9 mouse cellular contexts compared by ENCODE assay signal in the genomic region with DNA sequence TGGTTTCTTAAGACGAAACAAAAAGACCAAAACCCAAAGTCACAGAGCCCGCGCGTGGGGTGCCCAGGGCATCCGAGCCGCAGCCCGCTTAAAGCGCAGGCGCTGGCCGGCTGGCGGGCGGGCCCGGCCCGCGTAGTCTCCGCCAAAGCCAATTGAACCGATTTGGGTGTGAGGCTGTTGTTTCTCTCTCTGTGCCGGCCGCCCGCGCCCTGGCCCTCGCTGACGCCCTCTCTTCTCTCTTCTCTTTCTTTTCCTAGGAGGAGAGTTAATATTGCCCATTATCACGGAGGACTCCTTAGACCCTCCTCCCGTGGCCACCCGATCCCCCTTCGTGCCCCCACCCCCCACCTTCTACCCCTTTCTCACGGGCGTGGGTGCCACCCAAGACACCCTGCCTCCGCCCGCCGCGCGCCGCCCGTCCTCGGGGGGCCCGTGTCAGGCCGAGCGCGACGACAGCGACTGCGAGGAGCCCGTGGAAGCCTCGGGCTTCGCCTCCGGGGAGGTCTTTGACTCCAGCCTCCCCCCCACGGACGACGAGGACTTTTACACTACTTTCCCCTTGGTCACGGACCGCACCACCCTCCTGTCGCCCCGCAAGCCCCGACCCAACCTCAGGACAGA. TPM values are rescaled to one million over a fixed set of nuclear protein-coding genes. Genes with fewer than 3 reads are reported as not detected.
DNase-seq lines count a peak whose midpoint lies in the region; ATAC-seq lines count a peak whose summit lies in the region.
"Had no signal": no experiment of that assay in that cellular context is flagged by ENCODE, and none has a peak within 500 bp of the region (broad histone marks: within the 10 kb centered on the region; RNA-seq: fewer than 3 reads in every experiment).

No protein-coding gene starts in this region.

- no peak for ATAC-seq in heart, embryonic 16.5 days (replicated peaks; ENCODE audit: extremely low read depth, insufficient read depth, low FRiP score)
- no peak for ATAC-seq in limb, embryonic 11.5 days (ENCODE audit: insufficient number of reproducible peaks, low FRiP score, low TSS enrichment, low read depth)
- no peak for ATAC-seq in midbrain, embryonic 16.5 days
- ATAC-seq in megakaryocyte progenitor cell, adult 5-6 weeks (replicated peaks; ENCODE audit: poor library complexity) = no peak
- ATAC-seq: Patski had no signal

- no peaks in the 10 kb centered on the region for H3K9me3 ChIP-seq in heart, embryonic 16.5 days (replicated peaks; ENCODE audit: control insufficient read depth, low read length)
- no peaks in the 10 kb centered on the region for H3K9me3 ChIP-seq in limb, embryonic 11.5 days (ENCODE audit: control insufficient read depth, low read length)
- no peaks in the 10 kb centered on the region for H3K9me3 ChIP-seq in midbrain, embryonic 16.5 days (replicated peaks; ENCODE audit: control insufficient read depth, low read length, poor library complexity, severe bottlenecking)

- peaks cover 49% of the 10 kb centered on the region for H3K27me3 ChIP-seq in heart, embryonic 16.5 days (ENCODE audit: control insufficient read depth, insufficient read depth, low read length)
- peaks cover 31% of the 10 kb centered on the region for H3K27me3 ChIP-seq in limb, embryonic 11.5 days (ENCODE audit: control insufficient read depth, insufficient read depth, low read length)
- H3K27me3 ChIP-seq in midbrain, embryonic 16.5 days (ENCODE audit: control insufficient read depth, insufficient read depth, low read depth, low read length) = no peaks in the 10 kb centered on the region

- WGBS in heart, embryonic 16.5 days = 1% methylated on average over 56 of the region's 56 CpGs
- WGBS in limb, embryonic 11.5 days = 1% methylated on average over 52 of the region's 56 CpGs
- 1% methylated on average over 54 of the region's 56 CpGs for WGBS in midbrain, embryonic 16.5 days

- peak overlapping the region; percentile 65 for H3K9ac ChIP-seq in heart, embryonic 16.5 days (ENCODE audit: low read length)
- H3K9ac ChIP-seq in limb, embryonic 11.5 days (ENCODE audit: low read length) = peak overlapping the region; percentile 45
- peak overlapping the region; percentile 62 for H3K9ac ChIP-seq in midbrain, embryonic 16.5 days (ENCODE audit: low read depth, low read length)

- DNase-seq in left cerebral cortex, postnatal 4 days = peak; percentile 55
- DNase-seq in left cerebral cortex, adult 11 months (ENCODE audit: low spot score) = no peak
- peak; percentile 72 for DNase-seq in embryo, embryonic 10.5 days (ENCODE audit: low spot score)
- DNase-seq in limb, embryonic 11.5 days (ENCODE audit: low spot score) = peak; percentile 61
- no peak for DNase-seq in MN1 (ENCODE audit: low spot score)

- H3K4me2 ChIP-seq in heart, embryonic 16.5 days (ENCODE audit: low read depth, low read length) = peak overlapping the region; percentile 80
- H3K4me2 ChIP-seq in limb, embryonic 11.5 days (ENCODE audit: low read depth, severe bottlenecking) = peak overlapping the region; percentile 58
- peak overlapping the region; percentile 60 for H3K4me2 ChIP-seq in midbrain, embryonic 16.5 days (ENCODE audit: low read length)

- peaks cover 12% of the 10 kb centered on the region for H3K4me1 ChIP-seq in heart, embryonic 16.5 days (ENCODE audit: control insufficient read depth, insufficient read depth, low read length)
- H3K4me1 ChIP-seq in limb, embryonic 11.5 days (ENCODE audit: control insufficient read depth, insufficient read depth, low read length) = 0 out of 2 replicates have a peak, but pooled peaks cover 7% of the 10 kb centered on the region
- peaks cover 46% of the 10 kb centered on the region for H3K4me1 ChIP-seq in midbrain, embryonic 16.5 days (ENCODE audit: control insufficient read depth, insufficient read depth, low read length)

- no peaks in the 10 kb centered on the region for H3K36me3 ChIP-seq in heart, embryonic 16.5 days (ENCODE audit: control insufficient read depth, insufficient read depth)
- no peaks in the 10 kb centered on the region for H3K36me3 ChIP-seq in limb, embryonic 11.5 days (ENCODE audit: control insufficient read depth, insufficient read depth, low read length)
- H3K36me3 ChIP-seq in midbrain, embryonic 16.5 days (ENCODE audit: control insufficient read depth, insufficient read depth, low read length) = peaks cover 3% of the 10 kb centered on the region

- intact Hi-C loops in left cerebral cortex, postnatal 4 days (cut with DNase I) = no loop called here

- peak overlapping the region; percentile 54 for H3K4me3 ChIP-seq in heart, embryonic 16.5 days (ENCODE audit: low read length)
- H3K4me3 ChIP-seq in limb, embryonic 11.5 days (ENCODE audit: low read depth, low read length) = peak overlapping the region; percentile 31
- H3K4me3 ChIP-seq in midbrain, embryonic 16.5 days (ENCODE audit: low read depth, low read length) = peak overlapping the region; percentile 27

- no peak overlapping the region for H3K27ac ChIP-seq in heart, embryonic 16.5 days (ENCODE audit: low read length)
- H3K27ac ChIP-seq in limb, embryonic 11.5 days (replicated peaks; ENCODE audit: low read depth, low read length) = no peak overlapping the region
- H3K27ac ChIP-seq in midbrain, embryonic 16.5 days (ENCODE audit: low read length) = peak overlapping the region; percentile 71

RNA-seq across cellular contexts. Expression of a gene that starts 11.7 kb away (rescaled TPM):
- under 1 TPM in 1 of 2 experiments, not detected in 1; 0.30 TPM for total RNA-seq in left cerebral cortex, postnatal 4 days (2021)
- polyA plus RNA-seq in heart, embryonic 16.5 days (2015; fragmentation: Nextera tagmentation; extraction: Ambion mirVana) = not detected in 2 replicates
- not detected in 2 replicates for polyA plus RNA-seq in limb, embryonic 11.5 days (2014; fragmentation: Nextera tagmentation; extraction: Ambion mirVana)
- polyA plus RNA-seq in midbrain, embryonic 16.5 days (2015; fragmentation: Nextera tagmentation; extraction: Ambion mirVana) = 0.11 TPM in 1 of 2 replicates, not detected in the other
- not detected in 2 replicates for total RNA-seq in megakaryocyte progenitor cell, adult 5-6 weeks (2015)
- total RNA-seq in megakaryocyte progenitor cell, adult 5-6 weeks (2017) = not detected in 2 replicates
- polyA plus RNA-seq: Patski had no signal

Comparison
In these comparisons a context has a peak if more than half of its experiments do, and no peak if none do; other contexts are left out.
1. DNase-seq: peak in left cerebral cortex, postnatal 4 days (single experiment), embryo, embryonic 10.5 days (single experiment) and limb, embryonic 11.5 days (single experiment); none in left cerebral cortex, adult 11 months (single experiment) and MN1 (single experiment).
2. Peak in every context shown above with its lines, with median percentiles within 50 percentile points of each other: H3K4me2 ChIP-seq, H3K4me3 ChIP-seq and H3K9ac ChIP-seq.